13 mouse cellular contexts compared by ENCODE assay signal in genomic region chr9:110054781-110055180, GRCm38 (mm10).
A peak's percentile ranks its signal among the peaks of the same experiment; 100 is the strongest.
DNase-seq lines count a peak whose midpoint lies in the region.
"Had no signal": no experiment of that assay in that cellular context is flagged by ENCODE, and none has a peak within 500 bp of the region (broad histone marks: within the 10 kb centered on the region; RNA-seq: fewer than 3 reads in every experiment).

No protein-coding gene starts in this region.

- 57% methylated on average over 3 of the region's 3 CpGs for WGBS in midbrain, embryonic 10.5 days

- no peaks in the 10 kb centered on the region for H3K27me3 ChIP-seq in midbrain, embryonic 10.5 days (ENCODE audit: low read depth, poor library complexity, severe bottlenecking)
- H3K27me3 ChIP-seq: kidney, embryonic 15.5 days; liver, embryonic 15.5 days had no signal

- H3K36me3 ChIP-seq in midbrain, embryonic 10.5 days: peaks cover 6% of the 10 kb centered on the region; the same call in 1 of the 2 replicates
- H3K36me3 ChIP-seq: liver, embryonic 15.5 days had no signal

- H3K27ac ChIP-seq in midbrain, embryonic 10.5 days (replicated peaks): peak overlapping the region; percentile 87
- H3K27ac ChIP-seq: kidney, embryonic 15.5 days; liver, embryonic 15.5 days had no signal

- peaks cover 66% of the 10 kb centered on the region for H3K4me1 ChIP-seq in midbrain, embryonic 10.5 days
- H3K4me1 ChIP-seq: liver, embryonic 15.5 days had no signal

- H3K4me3 ChIP-seq in midbrain, embryonic 10.5 days: peak overlapping the region; percentile 51
- H3K4me3 ChIP-seq: erythroblast, embryonic 14.5 days; kidney, embryonic 15.5 days; liver, embryonic 15.5 days had no signal

- no peaks in the 10 kb centered on the region for H3K9me3 ChIP-seq in midbrain, embryonic 10.5 days (replicated peaks)
- H3K9me3 ChIP-seq: G1E; kidney, embryonic 15.5 days; liver, embryonic 15.5 days had no signal

- DNase-seq in cerebellum, adult 18-20 months: peak; percentile 23 to 36
- no peak for DNase-seq in cerebellum, adult 11 months
- peak; percentile 20 for DNase-seq in retina, postnatal 1 day
- DNase-seq in retina, embryonic 14.5 days (ENCODE audit: low spot score): no peak
- DNase-seq in midbrain, embryonic 10.5 days (ENCODE audit: low spot score): peak; percentile 18
- DNase-seq in liver: no peak
- DNase-seq in spleen, adult 12 weeks (ENCODE audit: low spot score): no peak
- DNase-seq in ovary, postnatal 10 days (ENCODE audit: low spot score): no peak
- DNase-seq: heart, postnatal 36 days had no signal

Comparison
In these comparisons a context has a peak if more than half of its experiments do, and no peak if none do; other contexts are left out.
1. DNase-seq: peak in cerebellum, adult 18-20 months (2 of 2), retina, postnatal 1 day (single experiment) and midbrain, embryonic 10.5 days (single experiment); none in cerebellum, adult 11 months (single experiment), retina, embryonic 14.5 days (single experiment), liver (single experiment), spleen, adult 12 weeks (single experiment) and ovary, postnatal 10 days (single experiment).